Mouse (Mus musculus): ENCODE data around the gene Garem2. TPM values are rescaled to one million over a fixed set of nuclear protein-coding genes. Genes with fewer than 3 reads are reported as not detected.
"Not testable (repeated sequence)": the region's sequence is repeated elsewhere in the genome, so short reads cannot be mapped to it uniquely, and the experiment has no call there.

Gene Garem2
- total RNA-seq (2021) = 0.09 TPM in 1 of 2 replicates, not detected in the other
- long read RNA-seq = 0 reads

- DNase-seq = peak; percentile 35
Measured at GRCm38 (mm10) chr5:30104841-30105667, at the start of gene Garem2. TSS of gene Garem2 (plus strand) at chr5:30105161.

GRCm38 (mm10) chr5:30058216-30058731 lies 46.7 kb upstream of the Garem2 start:
- DNase-seq = no peak

GRCm38 (mm10) chr5:30059607-30060006 lies 45.4 kb upstream of the Garem2 start:
- DNase-seq = not testable (repeated sequence)

GRCm38 (mm10) chr5:30067726-30068125 lies 37.2 kb upstream of the Garem2 start:
- no peak for DNase-seq

GRCm38 (mm10) chr5:30071677-30072076 lies 33.3 kb upstream of the Garem2 start:
- no peak for DNase-seq

- DNase-seq = no peak
Measured at GRCm38 (mm10) chr5:30072377-30072776, 32.6 kb upstream of the Garem2 start.

GRCm38 (mm10) chr5:30072825-30073821 lies 31.8 kb upstream of the Garem2 start, which contains the start of gene Tyms:
TSS of gene Tyms (minus strand) at chr5:30073617.
- DNase-seq = peak; percentile 80

- DNase-seq = no peak
Measured at GRCm38 (mm10) chr5:30092701-30093100, 12.3 kb upstream of the Garem2 start.

DNA sequence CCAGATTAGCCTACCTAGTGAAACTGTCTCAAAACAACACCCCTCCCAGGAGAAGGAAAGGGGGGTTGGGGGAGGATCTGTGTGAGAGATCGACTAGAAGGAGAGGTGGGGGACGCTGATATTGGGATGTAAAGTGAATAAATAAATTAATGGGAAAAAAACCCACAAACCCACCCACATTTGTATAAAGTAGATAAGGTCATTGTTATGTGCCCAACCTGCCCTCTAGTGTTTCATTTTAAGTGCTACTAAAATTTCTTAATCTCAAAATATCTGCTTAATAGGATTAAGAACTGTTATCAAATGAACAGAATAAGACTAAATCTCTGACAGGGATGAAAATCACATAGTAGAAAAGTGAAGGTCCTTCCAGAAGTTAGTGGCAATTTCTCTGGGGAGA lies 10.6 kb upstream of the Garem2 start:
- DNase-seq = no peak

GRCm38 (mm10) chr5:30095731-30096130 lies 9.2 kb upstream of the Garem2 start:
- no peak for DNase-seq

DNA sequence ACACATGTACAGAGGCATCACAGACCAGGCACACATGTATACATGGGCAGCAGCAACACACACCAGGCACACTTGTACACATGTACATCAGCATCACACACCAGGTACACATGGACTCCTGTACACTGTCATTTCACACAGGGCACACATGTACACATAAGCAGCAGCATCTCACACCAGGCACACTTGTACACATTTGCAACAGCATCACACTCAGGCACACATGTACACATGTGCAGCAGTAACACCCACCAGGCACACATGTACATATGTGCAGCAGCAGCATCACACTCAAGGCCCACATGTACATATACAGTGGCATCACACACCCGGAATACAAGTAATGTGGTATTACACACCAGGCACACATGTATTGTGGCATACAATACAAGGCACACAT lies 6.7 kb upstream of the Garem2 start:
- DNase-seq = no peak

GRCm38 (mm10) chr5:30103340-30103739 lies 1.6 kb upstream of the Garem2 start:
- no peak for DNase-seq

DNA sequence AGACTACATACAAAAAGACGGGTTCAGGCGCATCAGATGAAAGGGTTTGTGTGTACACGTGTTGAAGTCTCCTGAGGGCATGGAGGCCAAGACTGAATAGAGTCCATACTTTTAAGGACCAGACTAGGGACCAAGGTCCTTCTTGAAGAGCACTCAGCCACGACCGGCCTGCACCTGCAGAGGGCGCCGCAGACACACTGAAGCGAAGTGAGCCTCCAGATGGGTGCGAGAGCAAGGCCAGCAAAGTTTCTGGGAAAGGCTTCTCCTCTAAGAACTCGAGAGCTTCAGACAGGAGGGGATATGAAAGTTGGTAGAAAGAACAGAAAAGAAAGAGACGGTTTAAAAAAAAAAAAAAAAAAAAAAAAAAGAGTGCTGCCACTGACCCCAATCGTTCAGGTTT lies 622 bp upstream of the Garem2 start:
- peak; percentile 71 for DNase-seq

DNA sequence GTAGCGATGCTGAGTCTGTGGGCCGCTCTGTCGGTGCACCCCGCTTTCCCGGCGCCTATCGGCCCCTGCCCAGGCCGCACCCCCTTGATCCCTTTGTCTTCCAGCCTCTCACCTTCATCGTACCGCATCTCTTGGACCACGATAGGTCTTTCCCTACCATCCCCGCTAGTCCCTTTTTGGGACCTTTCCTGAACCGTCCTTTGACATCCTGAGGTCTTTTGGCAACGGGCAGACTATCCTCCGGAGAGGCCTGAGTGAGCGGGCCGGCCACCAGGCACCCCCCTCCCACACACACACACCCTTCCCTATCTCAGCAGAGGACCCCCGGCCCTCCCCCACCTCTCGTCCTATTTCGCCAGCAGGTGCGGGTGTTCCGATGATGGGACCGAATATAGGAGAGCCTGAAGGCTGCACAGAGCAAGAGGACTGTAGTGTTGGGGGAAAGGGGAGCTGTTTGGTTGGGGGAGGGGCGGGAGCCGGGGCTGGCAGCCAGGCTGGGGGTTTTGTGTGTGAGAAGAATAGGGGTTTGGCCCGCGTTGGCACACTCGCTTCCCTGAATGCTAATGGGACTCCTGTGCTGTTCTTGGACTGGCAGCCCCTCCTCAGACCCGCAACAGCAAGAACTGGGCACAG lies 823 bp downstream of the Garem2 start, which contains the start of gene 3110082J24Rik:
Gene 3110082J24Rik, minus strand, starts transcription at position 419 of the 633 bp plus-strand sequence.
- DNase-seq = no peak

GRCm38 (mm10) chr5:30106756-30107155 lies 1.8 kb downstream of the Garem2 start:
- no peak for DNase-seq

DNA sequence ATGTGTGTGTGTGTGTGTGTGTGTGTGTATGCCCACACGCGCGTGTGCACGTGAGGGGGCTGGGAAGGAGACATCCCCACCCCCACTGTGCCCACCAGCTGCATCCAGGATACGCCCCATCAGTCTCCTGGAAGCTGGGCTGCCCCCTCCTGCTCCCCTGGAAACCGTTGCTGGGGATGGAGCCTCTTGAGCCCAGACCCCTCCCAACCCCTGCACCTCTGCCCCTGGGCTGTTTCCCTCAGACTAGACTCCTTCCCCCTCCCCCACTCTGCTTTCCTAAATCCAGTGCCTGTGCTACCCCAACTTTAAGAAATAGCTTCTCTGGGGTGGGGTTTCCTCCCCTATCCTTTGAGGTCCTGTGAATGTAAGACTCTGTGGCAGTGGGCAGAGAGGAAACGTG lies 2.2 kb downstream of the Garem2 start:
- no peak for DNase-seq

DNA sequence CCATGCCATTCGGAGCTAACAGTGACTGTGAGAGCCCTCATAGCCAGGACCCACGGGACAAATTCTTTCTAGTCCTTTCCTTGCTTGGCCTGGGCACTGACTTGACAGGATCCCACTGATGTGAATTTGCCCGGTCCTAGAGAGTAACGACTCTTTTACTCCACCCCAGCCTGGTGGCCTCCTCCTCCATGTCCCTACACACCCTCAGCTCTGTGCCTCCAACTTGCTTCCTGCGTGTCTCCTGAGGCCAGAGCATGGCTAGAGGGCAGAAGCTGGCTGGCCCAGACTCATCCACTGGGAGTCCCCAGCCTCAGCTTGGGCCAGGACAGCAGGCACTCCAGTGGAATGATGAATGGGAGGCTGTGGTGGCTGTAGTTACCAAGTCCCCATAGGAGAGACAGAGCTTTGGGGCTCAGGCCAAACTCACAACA lies 2.7 kb downstream of the Garem2 start:
- no peak for DNase-seq

DNA sequence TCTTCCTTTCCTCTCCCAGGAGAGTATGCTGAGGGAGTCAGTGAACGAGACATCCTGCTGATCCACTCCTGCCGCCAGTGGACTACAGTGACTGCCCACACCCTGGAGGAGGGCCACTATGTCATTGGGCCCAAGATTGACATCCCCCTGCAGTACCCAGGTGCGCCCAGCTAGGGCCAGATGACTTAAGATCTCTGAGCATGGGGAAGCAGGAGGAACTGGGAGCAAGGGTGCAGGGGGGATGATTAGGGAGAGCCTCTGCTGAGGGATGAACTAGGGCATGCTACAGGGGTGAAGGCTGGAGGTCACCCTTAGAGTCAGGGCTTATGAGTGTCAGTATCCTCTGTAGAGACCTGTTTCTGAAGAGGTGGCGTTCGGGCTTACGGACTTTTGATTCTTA lies 3.3 kb downstream of the Garem2 start:
- DNase-seq = no peak

GRCm38 (mm10) chr5:30109899-30110298 lies 4.9 kb downstream of the Garem2 start:
- no peak for DNase-seq

- DNase-seq = no peak
Measured at GRCm38 (mm10) chr5:30110371-30111060, 5.6 kb downstream of the Garem2 start.

- DNase-seq = no peak
Measured at GRCm38 (mm10) chr5:30111126-30111525, 6.2 kb downstream of the Garem2 start.
